Mouse (Mus musculus) intestine, embryonic 14.5 days (tissue): Measurements from ENCODE around the gene Gsap. TPM values are rescaled to one million over a fixed set of nuclear protein-coding genes. Genes with fewer than 3 reads are reported as not detected.

ENCODE experiments used
- ATAC-seq: fragments of 200-750 bp; cut with Nextera tagmentation; replicated peaks from 2 replicates; pipeline ENCODE4 v1.8.0; 2017; ENCODE audit warnings: low read depth, moderate number of reproducible peaks, moderate TSS enrichment, moderate library complexity; ENCODE audit not compliant: low FRiP score, low TSS enrichment
- DNase-seq: peaks from one replicate; pipeline ENCODE4 v3.0.0-alpha.2; 2018; ENCODE audit warnings: low spot score
- H3K27ac ChIP-seq: fragments of 300-500 bp; sonication (generic); 2 replicates; pipeline ENCODE4 v1.5.1; 2014; ENCODE audit warnings: low read depth, mild to moderate bottlenecking, control low read depth
- H3K27me3 ChIP-seq: fragments of 300-500 bp; sonication (generic); replicated peaks from 2 replicates; pipeline ENCODE4 v1.6.1; 2014; ENCODE audit warnings: low read length, control low read depth; ENCODE audit not compliant: control insufficient read depth, insufficient read depth
- H3K36me3 ChIP-seq: fragments of 300-500 bp; sonication (generic); 2 replicates; pipeline ENCODE4 v1.6.1; 2014; ENCODE audit warnings: low read length, control low read depth; ENCODE audit not compliant: control insufficient read depth, insufficient read depth
- H3K4me1 ChIP-seq: fragments of 300-500 bp; sonication (generic); replicated peaks from 2 replicates; pipeline ENCODE4 v1.6.1; 2014; ENCODE audit warnings: low read length, control low read depth, mixed read lengths; ENCODE audit not compliant: control insufficient read depth, insufficient read depth
- H3K4me2 ChIP-seq: fragments of 300-500 bp; sonication (generic); 2 replicates; pipeline ENCODE4 v1.6.1; 2014; ENCODE audit warnings: low read length
- H3K4me3 ChIP-seq: fragments of 300-500 bp; sonication (generic); 2 replicates; pipeline ENCODE4 v1.5.1; 2014; ENCODE audit warnings: low read depth, low read length, control low read depth, mixed read lengths
- H3K9ac ChIP-seq: fragments of 300-500 bp; sonication (generic); 2 replicates; pipeline ENCODE4 v1.6.1; 2014; ENCODE audit warnings: mild to moderate bottlenecking, low read length
- H3K9me3 ChIP-seq: fragments of 300-500 bp; sonication (generic); 2 replicates; pipeline ENCODE4 v1.6.1; 2016; ENCODE audit warnings: low read length, control low read depth; ENCODE audit not compliant: control insufficient read depth
- WGBS: fragments of 180-500 bp; shearing (Covaris S2); extraction: QIAGEN DNeasy Blood & Tissue Kit; methylation state at CpG from one replicate; pipeline ENCODE4 v1.1.7; 2014; 5-methylcytosine and 5-hydroxymethylcytosine counted together
- polyA plus RNA-seq: library from polyadenylated mRNA; unstranded; fragments of >200 nt; fragmentation: Nextera tagmentation; extraction: Ambion mirVana; gene quantifications from 2 replicates; pipeline ENCODE4 v1.2.1, GENCODE M21; 2014

Gsap gene
- polyA plus RNA-seq, 1 experiment from 2014 or later = 2.3 TPM

- Histone ChIP-seq H3K27me3 (no peaks in the 10 kb centered on the region), H3K9me3 (no peaks in the 10 kb centered on the region), H3K36me3 (no peaks in the 10 kb centered on the region), H3K27ac (no peak overlapping the region), H3K4me2 (no peak overlapping the region), H3K4me1 (peaks cover 6% of the 10 kb centered on the region; the same call in 1 of the 2 replicates), H3K9ac (no peak overlapping the region), H3K4me3 (no peak overlapping the region)
- no peak for ATAC-seq
- DNase-seq = no peak
- 68% methylated on average over 7 of the region's 7 CpGs for WGBS
These were observed 74.7 kb downstream of the Gsap start for GRCm38 (mm10) chr5:21260746-21261145.

- no peaks in the 10 kb centered on the region for H3K9me3 ChIP-seq
- H3K4me1 ChIP-seq = peaks cover 6% of the 10 kb centered on the region; the same call in 1 of the 2 replicates
- ATAC-seq (no peak), DNase-seq (no peak)
- no peak overlapping the region for H3K4me2 ChIP-seq
- no peaks in the 10 kb centered on the region for H3K27me3 ChIP-seq
- H3K9ac ChIP-seq = no peak overlapping the region
- 33% methylated on average over 6 of the region's 6 CpGs for WGBS
- no peak overlapping the region for H3K4me3 ChIP-seq
- H3K27ac ChIP-seq = no peak overlapping the region
- no peaks in the 10 kb centered on the region for H3K36me3 ChIP-seq
These were observed 75.3 kb downstream of the Gsap start for GRCm38 (mm10) chr5:21261202-21261844.

GRCm38 (mm10) chr5:21263202-21264055 lies 77.4 kb downstream of the Gsap start:
- no peak overlapping the region for H3K27ac ChIP-seq
- H3K27me3 ChIP-seq = no peaks in the 10 kb centered on the region
- ATAC-seq (no peak), DNase-seq (no peak)
- no peaks in the 10 kb centered on the region for H3K36me3 ChIP-seq
- peaks cover 6% of the 10 kb centered on the region; the same call in 1 of the 2 replicates for H3K4me1 ChIP-seq
- no peaks in the 10 kb centered on the region for H3K9me3 ChIP-seq
- H3K4me3 ChIP-seq = no peak overlapping the region
- H3K4me2 ChIP-seq = no peak overlapping the region
- WGBS = 62% methylated on average over 18 of the region's 18 CpGs
- no peak overlapping the region for H3K9ac ChIP-seq

GRCm38 (mm10) chr5:21264352-21265021 lies 78.4 kb downstream of the Gsap start:
- H3K4me3 ChIP-seq = no peak overlapping the region
- no peaks in the 10 kb centered on the region for H3K36me3 ChIP-seq
- DNase-seq (no peak), ATAC-seq (0 out of 2 replicates have a peak, but pooled peaks have one; percentile 43)
- peaks cover 6% of the 10 kb centered on the region; the same call in 1 of the 2 replicates for H3K4me1 ChIP-seq
- H3K9ac ChIP-seq = no peak overlapping the region
- H3K27me3 ChIP-seq = no peaks in the 10 kb centered on the region
- H3K9me3 ChIP-seq = no peaks in the 10 kb centered on the region
- H3K4me2 ChIP-seq = no peak overlapping the region
- 92% methylated on average over 8 of the region's 8 CpGs for WGBS
- no peak overlapping the region for H3K27ac ChIP-seq

- peaks cover 6% of the 10 kb centered on the region; the same call in 1 of the 2 replicates for H3K4me1 ChIP-seq
- H3K4me3 ChIP-seq = no peak overlapping the region
- WGBS = 17% methylated on average over 4 of the region's 4 CpGs
- H3K9me3 ChIP-seq = no peaks in the 10 kb centered on the region
- H3K4me2 ChIP-seq = no peak overlapping the region
- H3K36me3 ChIP-seq = no peaks in the 10 kb centered on the region
- no peak for ATAC-seq
- no peaks in the 10 kb centered on the region for H3K27me3 ChIP-seq
- no peak overlapping the region for H3K27ac ChIP-seq
- DNase-seq = peak; percentile 94
- H3K9ac ChIP-seq = no peak overlapping the region
These were observed 79.0 kb downstream of the Gsap start for GRCm38 (mm10) chr5:21265049-21265448.

- Histone ChIP-seq H3K27ac (no peak overlapping the region), H3K36me3 (no peaks in the 10 kb centered on the region), H3K9me3 (no peaks in the 10 kb centered on the region), H3K4me1 (no peaks in the 10 kb centered on the region), H3K4me3 (no peak overlapping the region), H3K9ac (no peak overlapping the region), H3K4me2 (no peak overlapping the region), H3K27me3 (no peaks in the 10 kb centered on the region)
- 71% methylated on average over 2 of the region's 2 CpGs for WGBS
- ATAC-seq (no peak), DNase-seq (no peak)
These were observed 81.0 kb downstream of the Gsap start for GRCm38 (mm10) chr5:21267090-21267489.

- H3K4me2 ChIP-seq = no peak overlapping the region
- no peaks in the 10 kb centered on the region for H3K9me3 ChIP-seq
- no peak overlapping the region for H3K27ac ChIP-seq
- no peaks in the 10 kb centered on the region for H3K27me3 ChIP-seq
- H3K36me3 ChIP-seq = no peaks in the 10 kb centered on the region
- ATAC-seq = no peak
- H3K4me1 ChIP-seq = no peaks in the 10 kb centered on the region
- 73% methylated on average over 5 of the region's 5 CpGs for WGBS
- no peak overlapping the region for H3K4me3 ChIP-seq
- DNase-seq = no peak
- no peak overlapping the region for H3K9ac ChIP-seq
These were observed 83.4 kb downstream of the Gsap start for GRCm38 (mm10) chr5:21269446-21269845.

- no peak for DNase-seq
- 58% methylated on average over 4 of the region's 4 CpGs for WGBS
These were observed 84.7 kb downstream of the Gsap start for GRCm38 (mm10) chr5:21270756-21271155.

More at GRCm38 (mm10) chr5:21270756-21271155, 84.7 kb downstream of the Gsap start:
- Histone ChIP-seq H3K4me3 (no peak overlapping the region), H3K9ac (no peak overlapping the region), H3K27ac (no peak overlapping the region), H3K9me3 (no peaks in the 10 kb centered on the region), H3K4me2 (no peak overlapping the region), H3K27me3 (no peaks in the 10 kb centered on the region), H3K4me1 (no peaks in the 10 kb centered on the region), H3K36me3 (no peaks in the 10 kb centered on the region)
- ATAC-seq = no peak
